Mouse (Mus musculus): Measurements from ENCODE around the gene Gpr153. TPM values are rescaled to one million over a fixed set of nuclear protein-coding genes. Genes with fewer than 3 reads are reported as not detected.

The Gpr153 gene
- total RNA-seq, 1 experiment: 5.1 TPM

DNA sequence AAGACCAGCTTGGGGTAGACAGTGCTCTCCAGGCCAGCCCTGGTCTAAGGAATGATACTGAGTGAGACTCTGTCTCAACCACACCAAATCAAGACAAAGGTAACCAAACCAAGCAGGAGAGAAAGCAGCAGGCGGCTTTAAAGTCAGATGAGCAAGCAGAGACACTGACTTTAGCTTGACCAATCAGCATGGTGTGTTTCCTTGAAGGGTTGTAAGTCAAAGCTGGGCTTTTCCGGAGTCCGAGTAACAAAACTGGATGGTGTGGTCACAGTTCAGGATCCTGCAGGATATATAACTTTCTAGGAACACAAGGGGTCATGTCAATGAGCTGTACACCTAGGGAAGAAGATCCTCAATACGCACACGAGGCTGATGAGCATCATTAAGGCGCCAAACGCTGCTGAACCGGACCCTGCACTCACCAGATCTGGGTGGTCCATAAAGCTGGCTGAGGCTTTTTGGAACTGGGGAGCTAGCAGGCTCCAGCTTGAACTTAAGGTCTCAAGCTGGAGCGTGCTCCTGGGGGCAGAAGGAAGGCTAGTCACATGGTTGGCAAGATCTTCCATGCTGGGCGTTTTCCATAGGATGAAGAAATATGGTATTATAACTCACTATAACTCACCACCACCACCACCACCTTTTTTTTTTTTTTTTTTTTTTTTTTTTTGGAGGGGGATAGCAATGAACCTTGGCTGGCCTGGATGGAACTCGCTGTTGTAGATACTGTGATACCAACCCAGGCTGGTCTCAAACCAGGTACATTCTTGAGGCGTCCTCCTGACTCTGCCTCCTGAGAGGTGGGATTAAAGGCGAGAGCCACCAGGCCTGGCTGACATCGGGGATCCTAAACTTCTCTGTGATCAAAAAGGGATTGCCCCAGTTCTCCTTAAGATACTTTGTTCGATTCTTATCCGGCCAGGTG is 50.9 kb downstream of the Gpr153 start:
- Histone ChIP-seq H3K4me1 (ENCODE audit: control insufficient read depth in 2 of 2, insufficient read depth in 2 of 2, low read length in 2 of 2, poor library complexity in 1 of 2) (peaks cover 0 to 18% of the 10 kb centered on the region in 2 experiments; a peak in 2 of 4 replicates), H3K9me3 (ENCODE audit: control insufficient read depth, insufficient read depth, low read depth, low read length) (no peaks in the 10 kb centered on the region), H3K4me3 (ENCODE audit: insufficient read depth in 1 of 2, low read depth in 1 of 2, low read length in 2 of 2, poor library complexity in 1 of 2, severe bottlenecking in 1 of 2) (peak overlapping the region; percentile 52 to 71), H3K36me3 (ENCODE audit: control insufficient read depth, insufficient read depth, low read length, poor library complexity, severe bottlenecking) (peaks cover 23% of the 10 kb centered on the region), H3K27ac (ENCODE audit: insufficient read depth, low read depth, low read length, poor library complexity, severe bottlenecking) (peak overlapping the region; percentile 73), H3K9ac (ENCODE audit: insufficient read depth, low read depth, low read length, poor library complexity, severe bottlenecking) (peak overlapping the region; percentile 84)
- no peak for DNase-seq (ENCODE audit: low read depth, low spot score)
- TF ChIP-seq ZNF384 (IDR thresholded peaks at IDR 0.05; ENCODE audit: low read depth, low read length): peak; percentile 71
- TF ChIP-seq ZC3H11A (IDR thresholded peaks at IDR 0.05; ENCODE audit: borderline replicate concordance, low read depth, low read length): no peak
- no peak for TF ChIP-seq CHD2 (IDR thresholded peaks at IDR 0.05; ENCODE audit: low read depth, low read length)
- in situ Hi-C loops (cut with MboI; ENCODE audit: low sequenced_read_pairs in 2 of 2, unreplicated experiment in 2 of 2): no loop called here

DNA sequence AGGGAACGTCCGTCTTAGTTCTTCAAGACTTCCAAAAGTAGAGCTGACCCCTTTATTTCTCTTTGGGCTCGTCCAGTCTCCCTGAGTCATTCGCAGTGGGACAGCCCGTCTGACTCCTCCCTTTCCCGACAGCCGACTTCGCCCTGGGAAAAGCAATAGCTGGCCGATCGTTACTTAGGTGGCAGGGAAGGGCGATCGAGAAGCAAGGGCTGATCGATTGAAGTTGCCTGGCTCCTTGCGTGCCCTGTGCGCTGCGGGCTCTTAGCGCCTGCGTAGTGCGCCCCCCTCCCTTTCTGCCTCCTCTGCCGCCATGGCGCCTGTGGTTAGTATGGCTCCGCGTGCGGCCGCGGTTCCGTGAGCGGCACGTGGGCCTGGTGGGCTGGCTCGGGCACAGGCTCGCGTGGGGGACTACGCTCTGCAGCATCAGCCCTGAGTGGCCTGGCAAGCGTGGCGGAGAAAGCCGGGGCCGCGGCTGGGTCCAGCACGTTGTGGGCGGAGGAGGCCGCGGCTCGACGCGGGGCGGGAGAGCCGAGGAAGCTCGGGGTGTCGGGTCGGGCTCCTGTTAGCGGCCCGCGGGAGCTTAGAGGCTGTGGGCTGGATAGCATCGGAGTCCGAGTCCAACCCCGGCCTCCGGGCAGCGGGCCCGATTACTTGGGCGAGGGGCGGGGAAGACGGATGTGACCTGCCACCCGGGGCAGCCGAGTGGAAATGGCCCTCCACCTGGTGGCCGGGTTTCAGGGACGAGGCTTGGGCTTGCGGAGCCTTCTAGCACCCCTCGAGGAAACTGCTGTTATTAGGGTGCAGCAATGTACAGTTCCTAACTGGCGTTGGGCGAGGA is 51.8 kb downstream of the Gpr153 start, which contains the start of gene Rpl22:
Gene Rpl22 (plus strand): TSS at position 169 of the 838 bp plus-strand sequence.
- no peak for TF ChIP-seq ZNF384 (IDR thresholded peaks at IDR 0.05; ENCODE audit: low read depth, low read length)
- TF ChIP-seq HCFC1 (IDR thresholded peaks at IDR 0.05; ENCODE audit: borderline replicate concordance, insufficient read depth, low read length): peak; percentile 85
- in situ Hi-C loops (cut with MboI; ENCODE audit: low sequenced_read_pairs in 2 of 2, unreplicated experiment in 2 of 2): no loop called here
- Histone ChIP-seq H3K4me1 (ENCODE audit: control insufficient read depth in 2 of 2, insufficient read depth in 2 of 2, low read length in 2 of 2, poor library complexity in 1 of 2) (peaks cover 0 to 23% of the 10 kb centered on the region in 2 experiments; a peak in 2 of 4 replicates), H3K36me3 (ENCODE audit: control insufficient read depth, insufficient read depth, low read length, poor library complexity, severe bottlenecking) (peaks cover 30% of the 10 kb centered on the region), H3K4me3 (ENCODE audit: insufficient read depth in 1 of 2, low read depth in 1 of 2, low read length in 2 of 2, poor library complexity in 1 of 2, severe bottlenecking in 1 of 2) (peak within 1 kb of the TSS; percentile 74 to 92), H3K9me3 (ENCODE audit: control insufficient read depth, insufficient read depth, low read depth, low read length) (no peaks in the 10 kb centered on the region), H3K27ac (ENCODE audit: insufficient read depth, low read depth, low read length, poor library complexity, severe bottlenecking) (peak within 1 kb of the TSS; percentile 73), H3K9ac (ENCODE audit: insufficient read depth, low read depth, low read length, poor library complexity, severe bottlenecking) (peak within 1 kb of the TSS; percentile 98)
- peak; percentile 94 for DNase-seq (ENCODE audit: low read depth, low spot score)

DNA sequence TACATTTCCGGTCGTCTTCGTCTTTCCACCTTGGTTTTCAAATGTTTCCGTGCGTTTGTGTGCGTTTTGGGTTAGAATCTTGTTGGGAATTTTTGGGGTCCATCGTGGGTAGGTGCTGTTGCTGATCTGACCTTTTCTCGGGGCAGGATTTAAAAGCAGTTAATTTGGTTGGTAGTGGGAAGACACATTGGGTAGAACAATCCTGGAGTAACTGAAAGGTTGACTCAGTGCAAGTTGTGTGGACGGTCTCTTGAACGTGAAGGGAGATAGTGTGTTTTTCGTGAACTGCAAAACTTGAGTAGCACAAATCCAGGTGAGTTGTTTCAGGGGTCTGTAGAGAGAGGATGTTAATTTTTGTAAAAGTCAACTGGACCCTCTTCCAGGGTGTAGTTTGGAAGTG is 52.5 kb downstream of the Gpr153 start:
- Histone ChIP-seq H3K9ac (ENCODE audit: insufficient read depth, low read depth, low read length, poor library complexity, severe bottlenecking) (peak overlapping the region; percentile 98), H3K4me3 (ENCODE audit: insufficient read depth in 1 of 2, low read depth in 1 of 2, low read length in 2 of 2, poor library complexity in 1 of 2, severe bottlenecking in 1 of 2) (peak overlapping the region; percentile 74 to 92), H3K36me3 (ENCODE audit: control insufficient read depth, insufficient read depth, low read length, poor library complexity, severe bottlenecking) (peaks cover 38% of the 10 kb centered on the region), H3K27ac (ENCODE audit: insufficient read depth, low read depth, low read length, poor library complexity, severe bottlenecking) (peak overlapping the region; percentile 71; the same call in 1 of the 2 replicates), H3K4me1 (ENCODE audit: control insufficient read depth in 2 of 2, insufficient read depth in 2 of 2, low read length in 2 of 2, poor library complexity in 1 of 2) (peaks cover 0 to 28% of the 10 kb centered on the region in 2 experiments; a peak in 2 of 4 replicates), H3K9me3 (ENCODE audit: control insufficient read depth, insufficient read depth, low read depth, low read length) (no peaks in the 10 kb centered on the region)
- in situ Hi-C loops (cut with MboI; ENCODE audit: low sequenced_read_pairs in 2 of 2, unreplicated experiment in 2 of 2): no loop called here
- DNase-seq (ENCODE audit: low read depth, low spot score): no peak
- TF ChIP-seq ZNF384 (IDR thresholded peaks at IDR 0.05; ENCODE audit: low read depth, low read length) (no peak), HCFC1 (IDR thresholded peaks at IDR 0.05; ENCODE audit: borderline replicate concordance, insufficient read depth, low read length) (no peak), CHD2 (IDR thresholded peaks at IDR 0.05; ENCODE audit: low read depth, low read length) (no peak), ZC3H11A (IDR thresholded peaks at IDR 0.05; ENCODE audit: borderline replicate concordance, low read depth, low read length) (no peak), MAFK (IDR thresholded peaks at IDR 0.05; ENCODE audit: insufficient read depth, low read depth, low read length) (no peak)

DNA sequence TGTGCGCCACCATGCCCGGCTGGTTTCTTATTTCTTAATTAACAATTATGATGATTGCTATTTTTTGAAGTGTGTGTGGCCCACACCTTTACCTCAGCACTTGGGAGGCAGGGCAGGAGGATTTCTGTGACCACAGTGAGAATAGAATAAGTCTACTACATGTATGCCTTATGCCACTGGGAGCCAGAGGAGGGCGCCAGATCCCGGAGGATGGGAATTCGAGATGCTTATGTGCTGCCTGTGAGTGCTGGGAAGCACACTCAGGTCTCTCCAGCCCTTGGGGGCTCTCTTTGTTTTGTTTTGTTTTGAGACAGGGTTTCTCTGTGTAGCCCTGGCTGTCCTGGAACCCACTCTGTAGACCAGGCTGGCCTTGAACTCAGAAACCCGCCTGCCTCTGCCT is 54.7 kb downstream of the Gpr153 start:
- TF ChIP-seq ZC3H11A (IDR thresholded peaks at IDR 0.05; ENCODE audit: borderline replicate concordance, low read depth, low read length): no peak
- no peak for TF ChIP-seq CHD2 (IDR thresholded peaks at IDR 0.05; ENCODE audit: low read depth, low read length)
- TF ChIP-seq MAFK (IDR thresholded peaks at IDR 0.05; ENCODE audit: insufficient read depth, low read depth, low read length): no peak
- no peak for TF ChIP-seq HCFC1 (IDR thresholded peaks at IDR 0.05; ENCODE audit: borderline replicate concordance, insufficient read depth, low read length)
- no peak for TF ChIP-seq ZNF384 (IDR thresholded peaks at IDR 0.05; ENCODE audit: low read depth, low read length)
- H3K9me3 ChIP-seq (ENCODE audit: control insufficient read depth, insufficient read depth, low read depth, low read length): no peaks in the 10 kb centered on the region
- in situ Hi-C loops (cut with MboI; ENCODE audit: low sequenced_read_pairs in 2 of 2, unreplicated experiment in 2 of 2): no loop called here
- DNase-seq (ENCODE audit: low read depth, low spot score): peak; percentile 74
- H3K9ac ChIP-seq (ENCODE audit: insufficient read depth, low read depth, low read length, poor library complexity, severe bottlenecking): peak overlapping the region; percentile 18; the same call in 1 of the 2 replicates
- peaks cover 0 to 22% of the 10 kb centered on the region in 2 experiments; a peak in 2 of 4 replicates for H3K4me1 ChIP-seq (ENCODE audit: control insufficient read depth in 2 of 2, insufficient read depth in 2 of 2, low read length in 2 of 2, poor library complexity in 1 of 2)
- H3K4me3 ChIP-seq (ENCODE audit: insufficient read depth in 1 of 2, low read depth in 1 of 2, low read length in 2 of 2, poor library complexity in 1 of 2, severe bottlenecking in 1 of 2): peak overlapping the region in 1 of 2 experiments; percentile 7; a peak in 1 of 4 replicates
- H3K27ac ChIP-seq (ENCODE audit: insufficient read depth, low read depth, low read length, poor library complexity, severe bottlenecking): no peak overlapping the region
- peaks cover 56% of the 10 kb centered on the region for H3K36me3 ChIP-seq (ENCODE audit: control insufficient read depth, insufficient read depth, low read length, poor library complexity, severe bottlenecking)
